ENCODE assay signal across 9 mouse cellular contexts in genomic region chr2:157095005-157095755, GRCm38 (mm10). TPM values are rescaled to one million over a fixed set of nuclear protein-coding genes. Genes with fewer than 3 reads are reported as not detected.
DNase-seq lines count a peak whose midpoint lies in the region; ATAC-seq and TF ChIP-seq lines count a peak whose summit lies in the region.
"Had no signal": no experiment of that assay in that cellular context is flagged by ENCODE, and none has a peak within 500 bp of the region (broad histone marks: within the 10 kb centered on the region; RNA-seq: fewer than 3 reads in every experiment).

No protein-coding gene starts in this region.

- H3K27me3 ChIP-seq in liver, embryonic 12.5 days (replicated peaks) = peaks cover 12% of the 10 kb centered on the region; the same call in 1 of the 2 replicates
- H3K27me3 ChIP-seq: midbrain, embryonic 12.5 days had no signal

- peak; percentile 62 for DNase-seq in liver
- DNase-seq in heart, postnatal 4 days = peak; percentile 87
- peak; percentile 60 to 81 for DNase-seq in left cerebral cortex, postnatal 14 days (ENCODE audit: low spot score in 2 of 2)
- DNase-seq in mesoderm, embryonic 11.5 days (ENCODE audit: low read depth, low spot score) = peak; percentile 68
- peak; percentile 51 to 72 for DNase-seq in spleen, postnatal 4 days (ENCODE audit: low spot score in 2 of 2)

- no peak overlapping the region for H3K9ac ChIP-seq in liver, embryonic 12.5 days
- H3K9ac ChIP-seq: midbrain, embryonic 12.5 days had no signal

- H3K9me3 ChIP-seq in liver, embryonic 12.5 days (replicated peaks) = no peaks in the 10 kb centered on the region
- H3K9me3 ChIP-seq: midbrain, embryonic 12.5 days had no signal

- ATAC-seq in liver, embryonic 12.5 days = no peak

- H3K27ac ChIP-seq in liver, embryonic 12.5 days = no peak overlapping the region
- no peak overlapping the region for H3K27ac ChIP-seq in bone marrow macrophage, adult 2 months (ENCODE audit: insufficient read depth, low read depth, low read length)
- no peak overlapping the region for H3K27ac ChIP-seq in embryonic fibroblast, embryonic 13.5 days (ENCODE audit: insufficient read depth, low read length)
- H3K27ac ChIP-seq: midbrain, embryonic 12.5 days had no signal

- no peak overlapping the region for H3K4me3 ChIP-seq in liver, embryonic 12.5 days
- no peak overlapping the region for H3K4me3 ChIP-seq in bone marrow macrophage, adult 2 months (ENCODE audit: insufficient read depth, low read length)
- H3K4me3 ChIP-seq in embryonic fibroblast, embryonic 13.5 days (ENCODE audit: insufficient read depth, low read length) = no peak overlapping the region
- H3K4me3 ChIP-seq: midbrain, embryonic 12.5 days had no signal

- TF ChIP-seq CTCF in bone marrow macrophage, adult 2 months (IDR thresholded peaks at IDR 0.05; ENCODE audit: low read depth, low read length) = peak; percentile 69; the same call in 1 of the 2 replicates
- TF ChIP-seq CTCF in embryonic fibroblast, embryonic 13.5 days (IDR thresholded peaks at IDR 0.05; ENCODE audit: borderline replicate concordance, insufficient read depth, low read length) = peak; percentile 95

- H3K4me2 ChIP-seq in liver, embryonic 12.5 days = no peak overlapping the region
- H3K4me2 ChIP-seq: midbrain, embryonic 12.5 days had no signal

- TF ChIP-seq POLR2A in bone marrow macrophage, adult 2 months (IDR thresholded peaks at IDR 0.05; ENCODE audit: borderline replicate concordance, low read depth, low read length) = no peak
- no peak for TF ChIP-seq POLR2A in embryonic fibroblast, embryonic 13.5 days (IDR thresholded peaks at IDR 0.05; ENCODE audit: low read depth, low read length)

- intact Hi-C loops in left cerebral cortex, postnatal 14 days (cut with DNase I) = loop anchor here (5.0 kb wide), 2 partner anchors 63 to 218 kb away; no protein-coding TSS in a partner anchor

- 58% methylated on average over 9 of the region's 9 CpGs for WGBS in liver, embryonic 12.5 days (ENCODE audit: insufficient replicate concordance)

- H3K36me3 ChIP-seq in liver, embryonic 12.5 days = peaks cover 30% of the 10 kb centered on the region

- 0 out of 2 replicates have a peak, but pooled peaks cover 3% of the 10 kb centered on the region for H3K4me1 ChIP-seq in liver, embryonic 12.5 days
- H3K4me1 ChIP-seq in bone marrow macrophage, adult 2 months (ENCODE audit: control insufficient read depth, insufficient read depth, low read length) = peaks cover 8% of the 10 kb centered on the region
- no peaks in the 10 kb centered on the region for H3K4me1 ChIP-seq in embryonic fibroblast, embryonic 13.5 days (ENCODE audit: control insufficient read depth, insufficient read depth, low read length)

RNA-seq across cellular contexts. Expression of gene Tldc2, which starts 8.3 kb away (rescaled TPM):
- polyA plus RNA-seq in liver, embryonic 12.5 days (2016; fragmentation: Nextera tagmentation; extraction: Ambion mirVana) = 0.29 TPM in 1 of 2 replicates, not detected in the other
- not detected in 2 replicates for polyA plus RNA-seq in bone marrow macrophage, adult 2 months (2012; ENCODE audit: insufficient read depth, insufficient read length, missing spikeins)
- polyA plus RNA-seq in embryonic fibroblast, embryonic 13.5 days (2011; ENCODE audit: insufficient read length, low read depth, missing spikeins) = not detected in 2 replicates
- not detected for total RNA-seq in heart, postnatal 4 days (2021)
- not detected for total RNA-seq in left cerebral cortex, postnatal 14 days (2021)
- polyA plus RNA-seq: midbrain, embryonic 12.5 days had no signal

RNA-seq across cellular contexts. Expression of gene Soga1, which starts 16.1 kb away (rescaled TPM):
- 3.4 TPM in 2 replicates for polyA plus RNA-seq in liver, embryonic 12.5 days (2016; fragmentation: Nextera tagmentation; extraction: Ambion mirVana)
- 10.9 and 14.9 TPM in 2 replicates for polyA plus RNA-seq in bone marrow macrophage, adult 2 months (2012; ENCODE audit: insufficient read depth, insufficient read length, missing spikeins)
- 20.2 and 21.8 TPM in 2 replicates for polyA plus RNA-seq in embryonic fibroblast, embryonic 13.5 days (2011; ENCODE audit: insufficient read length, low read depth, missing spikeins)
- 10 to 100 TPM; 36.9 to 39.8 TPM for total RNA-seq in heart, postnatal 4 days (2021)
- 10 to 100 TPM; 38.8 to 41.1 TPM for total RNA-seq in left cerebral cortex, postnatal 14 days (2021)

RNA-seq across cellular contexts. Expression of gene Samhd1, which starts 39.9 kb away (rescaled TPM):
- 23.0 and 24.9 TPM in 2 replicates for polyA plus RNA-seq in liver, embryonic 12.5 days (2016; fragmentation: Nextera tagmentation; extraction: Ambion mirVana)
- polyA plus RNA-seq in bone marrow macrophage, adult 2 months (2012; ENCODE audit: insufficient read depth, insufficient read length, missing spikeins) = 496 and 503 TPM in 2 replicates
- 79.5 and 83.7 TPM in 2 replicates for polyA plus RNA-seq in embryonic fibroblast, embryonic 13.5 days (2011; ENCODE audit: insufficient read length, low read depth, missing spikeins)
- total RNA-seq in heart, postnatal 4 days (2021) = 10 to 100 TPM; 21.8 to 22.9 TPM
- total RNA-seq in left cerebral cortex, postnatal 14 days (2021) = 10 to 100 TPM; 12.0 to 14.1 TPM
